Mouse (Mus musculus) cortical plate, adult 2 months (tissue): ENCODE measurements around the gene Mettl21a. TPM values are rescaled to one million over a fixed set of nuclear protein-coding genes. Genes with fewer than 3 reads are reported as not detected.

Experiments used
- H3K27ac ChIP-seq: fragments of 200-500 bp; 2 replicates; pipeline ENCODE4 v1.5.1; 2012; ENCODE audit warnings: low read length, control low read depth, inconsistent platforms; ENCODE audit not compliant: insufficient read depth
- H3K4me1 ChIP-seq: fragments of 200-500 bp; 2 replicates; pipeline ENCODE4 v1.6.1; 2011; ENCODE audit warnings: low read length; ENCODE audit not compliant: control insufficient read depth, insufficient read depth
- H3K4me3 ChIP-seq: fragments of 200-500 bp; 2 replicates; pipeline ENCODE4 v1.5.1; 2011; ENCODE audit warnings: mild to moderate bottlenecking, low read length, control low read depth; ENCODE audit not compliant: insufficient read depth
- CTCF ChIP-seq: fragments of 200-500 bp; IDR thresholded peaks from 2 replicates; pipeline ENCODE4 v1.5.1; 2011; ENCODE audit warnings: mild to moderate bottlenecking, control low read depth, low read length; ENCODE audit not compliant: insufficient read depth; ENCODE audit errors: extremely low read depth
- POLR2A ChIP-seq: fragments of 200-500 bp; IDR thresholded peaks from 2 replicates; pipeline ENCODE4 v1.6.1; 2011; ENCODE audit warnings: mild to moderate bottlenecking, low read length, control low read depth; ENCODE audit not compliant: insufficient read depth; ENCODE audit errors: extremely low read depth
- polyA plus RNA-seq: library from polyadenylated mRNA; depleted of rRNA; stranded (reverse); fragments of >200 nt; gene quantifications from 2 replicates; pipeline ENCODE4 v1.2.3, GENCODE M21; 2012

The Mettl21a gene
- polyA plus RNA-seq, 1 experiment, result 12.8 TPM

DNA sequence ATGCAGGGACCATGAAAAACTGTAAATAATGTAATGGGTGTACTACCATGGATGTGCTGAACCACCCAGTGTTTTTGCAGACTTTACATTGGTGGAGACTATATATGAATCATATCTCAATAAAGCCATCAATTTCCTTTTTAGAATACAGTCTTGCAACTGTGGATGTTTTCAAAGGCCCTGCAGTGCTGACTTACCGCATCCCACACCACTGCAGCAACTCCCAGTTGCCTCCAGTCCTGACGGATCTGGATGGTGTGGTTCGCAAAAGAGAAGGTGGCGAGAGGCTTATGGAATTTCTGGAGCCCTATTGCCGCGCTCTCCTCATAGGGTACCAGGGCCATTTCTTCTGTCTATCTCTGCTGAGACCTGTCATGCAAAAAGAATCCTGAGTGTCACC lies 966 bp downstream of the Mettl21a start:
- Histone ChIP-seq H3K4me1 (peaks cover 8% of the 10 kb centered on the region), H3K4me3 (peak overlapping the region; percentile 87; the same call in 1 of the 2 replicates), H3K27ac (no peak overlapping the region)
- TF ChIP-seq CTCF (no peak), POLR2A (no peak)

DNA sequence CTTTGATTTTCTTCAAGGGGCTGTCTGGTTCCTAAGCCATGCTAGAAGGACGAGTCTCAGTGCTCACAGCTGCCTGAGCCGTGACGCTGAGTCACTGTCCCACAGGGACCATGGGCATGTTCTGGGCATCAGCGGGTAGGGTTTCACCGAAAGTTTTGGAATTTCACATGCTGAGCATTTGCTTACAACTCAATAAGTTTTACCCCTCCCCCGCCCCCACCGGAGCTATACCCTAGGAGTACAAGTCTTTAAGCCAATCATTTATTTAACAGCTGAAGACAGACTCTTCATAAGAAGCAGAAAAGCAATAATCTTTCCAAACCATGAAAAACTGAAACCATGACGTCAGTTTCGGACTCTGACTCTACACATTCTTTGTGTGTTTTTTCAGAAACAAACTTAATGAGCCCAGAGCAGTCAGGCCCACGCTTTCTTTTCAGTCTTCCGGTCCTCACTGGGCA lies 1.5 kb downstream of the Mettl21a start:
- no peak for TF ChIP-seq POLR2A
- no peak for TF ChIP-seq CTCF
- H3K4me1 ChIP-seq, result peaks cover 4% of the 10 kb centered on the region
- no peak overlapping the region for H3K27ac ChIP-seq
- H3K4me3 ChIP-seq, result peak overlapping the region; percentile 87; the same call in 1 of the 2 replicates

DNA sequence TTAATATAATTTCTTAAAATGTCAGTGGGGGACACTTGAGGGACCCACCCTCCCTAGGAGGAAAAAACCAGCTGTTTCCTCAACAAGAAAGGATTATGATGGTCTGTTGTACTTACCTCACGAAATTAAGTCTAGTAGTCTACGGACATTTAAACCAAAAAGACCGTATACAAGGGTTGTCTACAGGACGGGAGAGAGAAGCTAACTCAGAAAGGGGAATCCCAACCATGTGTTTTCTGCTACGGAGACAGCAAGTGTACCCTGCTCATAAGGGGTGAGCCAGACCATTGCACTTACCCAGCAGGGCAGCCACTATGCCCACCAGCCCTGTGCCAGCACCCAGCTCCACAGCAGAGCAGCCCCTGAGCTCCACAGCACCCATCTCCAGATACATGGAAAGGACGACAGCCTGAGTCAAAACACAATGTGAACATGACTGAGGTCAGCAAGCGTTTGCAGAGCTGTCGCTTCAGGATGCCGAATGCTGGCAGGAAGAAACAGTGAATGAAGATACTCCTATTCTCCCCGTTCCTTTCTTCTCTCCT lies 2.2 kb downstream of the Mettl21a start:
- H3K27ac ChIP-seq, result no peak overlapping the region
- TF ChIP-seq CTCF (no peak), POLR2A (no peak)
- no peak overlapping the region for H3K4me3 ChIP-seq

DNA sequence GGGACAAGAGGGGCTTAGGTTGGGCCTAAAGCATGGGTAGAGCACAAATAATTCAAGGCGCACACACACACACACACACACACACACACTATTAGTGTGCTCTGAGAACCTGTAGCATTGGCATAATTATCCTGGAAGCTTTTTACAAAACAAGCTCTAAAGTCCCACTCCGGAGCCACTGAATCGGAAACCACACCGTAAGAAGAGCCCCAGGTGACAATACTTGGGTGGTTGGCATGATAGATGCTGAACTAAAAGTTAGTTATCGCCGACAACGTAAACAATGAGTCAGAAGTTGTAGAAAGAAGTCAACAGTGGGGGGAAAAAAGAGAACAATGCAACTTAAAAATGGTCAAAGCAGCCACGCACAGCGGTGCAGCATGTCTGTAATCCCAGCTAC lies 2.7 kb downstream of the Mettl21a start:
- Histone ChIP-seq H3K27ac (no peak overlapping the region), H3K4me1 (peaks cover 3% of the 10 kb centered on the region), H3K4me3 (no peak overlapping the region)
- TF ChIP-seq CTCF, result no peak
- no peak for TF ChIP-seq POLR2A

More for the DNA sequence above, 2.2 kb downstream of the Mettl21a start:
- peaks cover 3% of the 10 kb centered on the region for H3K4me1 ChIP-seq

DNA sequence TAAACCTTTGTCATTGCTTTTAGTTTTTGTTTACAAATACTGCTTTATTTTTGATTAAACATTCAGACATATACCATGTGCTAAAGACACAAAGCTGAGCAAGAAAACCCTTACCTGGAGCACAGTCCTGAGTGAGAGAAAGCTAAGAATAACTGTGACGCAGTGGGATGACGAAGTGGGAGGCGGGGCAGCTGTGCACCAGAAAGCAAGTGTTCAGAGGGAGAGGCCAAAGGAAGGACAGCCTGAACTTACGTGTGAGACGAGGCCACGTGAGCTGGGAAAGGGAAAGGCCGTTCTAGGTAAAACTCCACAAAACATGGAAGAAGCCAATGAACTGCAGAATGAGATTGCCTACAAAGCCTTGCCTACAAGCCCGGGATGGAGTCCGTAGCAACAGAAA lies 7.1 kb downstream of the Mettl21a start:
- Histone ChIP-seq H3K27ac (no peak overlapping the region), H3K4me3 (no peak overlapping the region), H3K4me1 (peaks cover 3% of the 10 kb centered on the region)
- no peak for TF ChIP-seq CTCF
- TF ChIP-seq POLR2A, result no peak

DNA sequence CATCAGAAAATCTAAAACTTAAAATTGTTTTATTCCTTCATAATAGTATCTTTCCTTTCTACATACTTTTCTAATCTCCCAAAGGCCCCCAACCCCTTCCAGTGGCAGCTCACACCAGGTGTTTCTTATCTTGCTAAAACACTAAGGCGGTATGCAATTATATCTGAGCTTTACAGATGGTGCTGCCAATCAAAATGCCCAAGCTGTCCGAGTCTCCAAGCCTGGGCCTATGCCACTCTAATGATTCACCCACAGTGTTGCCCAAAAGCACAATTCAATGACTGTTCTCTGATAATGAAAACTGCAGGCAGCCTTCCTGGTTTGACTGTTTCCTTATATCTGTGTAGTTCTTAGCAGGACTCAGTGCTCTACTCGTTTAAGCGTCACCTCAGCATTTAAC lies 7.9 kb downstream of the Mettl21a start:
- no peak overlapping the region for H3K4me3 ChIP-seq
- TF ChIP-seq POLR2A (no peak), CTCF (no peak)
- H3K4me1 ChIP-seq, result peaks cover 3% of the 10 kb centered on the region
- H3K27ac ChIP-seq, result no peak overlapping the region

DNA sequence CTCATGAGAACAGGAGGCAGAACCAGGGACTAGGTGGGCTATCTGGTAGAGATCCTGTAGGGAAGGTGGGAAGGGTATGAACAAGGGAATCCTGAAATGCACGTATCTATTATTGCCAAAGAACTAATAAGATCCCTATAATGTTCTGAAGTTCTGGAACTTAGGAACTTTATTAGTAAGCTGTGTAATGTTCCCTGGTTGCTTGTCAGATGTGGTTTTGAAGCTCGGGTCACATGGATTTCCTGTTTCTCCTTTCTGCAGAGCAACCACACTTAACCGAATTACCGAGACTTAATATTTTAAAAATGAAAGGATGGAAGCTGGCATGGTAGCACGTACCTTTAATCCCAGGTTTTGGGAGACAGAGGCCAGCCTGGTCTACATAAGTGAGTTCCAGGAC lies 13.7 kb downstream of the Mettl21a start:
- no peak for TF ChIP-seq POLR2A
- no peak for TF ChIP-seq CTCF
- H3K4me1 ChIP-seq, result no peaks in the 10 kb centered on the region; the same call in 1 of the 2 replicates
- H3K27ac ChIP-seq, result no peak overlapping the region
- H3K4me3 ChIP-seq, result no peak overlapping the region

DNA sequence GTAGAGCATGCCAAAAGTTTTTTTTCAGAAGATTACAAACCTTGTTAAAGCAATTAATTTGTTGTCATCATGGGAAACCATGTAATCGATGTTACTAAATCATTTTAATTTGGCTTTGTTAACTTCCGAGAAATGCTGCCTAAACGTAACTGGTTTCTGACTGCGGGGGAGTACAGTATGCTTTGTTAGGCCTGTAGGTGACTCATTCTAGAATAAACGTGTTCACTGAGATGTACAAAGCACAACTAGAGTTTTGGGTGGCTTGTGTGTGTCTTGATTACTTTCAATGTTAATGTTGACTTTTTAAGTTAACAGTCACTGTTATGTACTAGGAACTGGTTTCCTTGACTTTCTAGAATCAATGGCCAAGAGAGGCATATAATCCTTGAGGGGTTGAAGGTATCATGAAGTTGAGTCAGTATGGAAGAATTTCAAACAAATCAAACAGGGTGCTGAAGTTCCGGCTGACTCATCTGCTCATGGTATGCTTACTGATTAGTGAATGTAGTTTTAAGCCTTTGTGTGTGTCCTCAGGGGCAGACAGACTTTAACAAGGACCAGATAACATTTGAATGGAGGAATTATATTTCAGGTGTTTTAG lies 15.7 kb downstream of the Mettl21a start:
- H3K27ac ChIP-seq, result no peak overlapping the region
- no peak overlapping the region for H3K4me3 ChIP-seq
- TF ChIP-seq CTCF, result no peak
- TF ChIP-seq POLR2A, result no peak
- no peaks in the 10 kb centered on the region; the same call in 1 of the 2 replicates for H3K4me1 ChIP-seq

DNA sequence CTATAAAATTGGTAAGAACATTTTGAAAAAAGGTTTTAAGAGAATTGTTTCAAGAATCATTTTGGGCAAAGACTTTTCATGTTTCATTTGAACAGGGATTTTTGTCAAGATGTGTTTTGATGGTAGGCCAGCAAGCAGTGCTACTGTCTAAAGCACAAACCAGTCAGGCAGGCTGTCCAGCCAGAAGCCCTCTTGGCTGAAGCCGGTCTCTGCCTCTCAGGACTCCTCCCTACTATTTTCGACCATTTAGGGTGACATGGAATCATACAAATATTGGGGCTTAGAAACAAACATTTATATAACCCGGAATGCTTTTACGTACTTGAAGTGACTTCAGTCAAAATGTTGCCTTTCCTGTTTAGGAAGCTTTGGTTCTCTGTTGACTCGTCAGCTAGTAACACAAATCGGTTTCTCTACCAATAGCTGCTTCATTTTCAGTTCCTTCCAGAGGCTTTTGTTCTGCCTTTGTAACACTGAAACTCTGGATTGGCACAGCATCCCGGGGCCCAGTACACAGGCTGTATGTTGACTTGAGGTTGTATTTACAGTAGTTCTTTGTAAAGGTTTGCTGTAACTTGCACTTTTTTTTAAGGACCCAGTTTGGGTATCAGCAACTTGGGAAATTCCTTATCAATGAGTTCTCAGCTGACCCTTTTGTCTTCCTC lies 16.5 kb downstream of the Mettl21a start:
- no peak overlapping the region for H3K27ac ChIP-seq
- no peak overlapping the region for H3K4me3 ChIP-seq
- TF ChIP-seq CTCF (no peak), POLR2A (no peak)
- no peaks in the 10 kb centered on the region; the same call in 1 of the 2 replicates for H3K4me1 ChIP-seq

DNA sequence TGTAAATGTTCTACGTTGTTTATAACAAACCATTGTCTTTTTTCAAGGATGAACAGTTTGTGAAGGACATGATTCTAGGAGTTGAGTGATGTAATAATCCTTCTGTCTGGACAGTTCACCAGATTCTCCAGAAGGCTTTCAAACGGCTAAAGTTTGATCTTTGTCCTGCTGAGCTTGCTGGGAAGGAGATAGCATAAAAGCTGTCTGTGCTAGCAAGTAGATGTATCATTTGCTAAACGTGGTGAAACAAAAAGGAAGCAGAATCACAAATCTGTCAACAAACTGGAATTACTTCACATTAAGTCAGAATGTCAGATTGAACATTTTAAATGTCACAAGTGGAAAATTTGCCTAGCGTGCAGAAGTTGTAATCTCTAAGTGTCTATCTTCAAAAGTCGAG lies 18.1 kb downstream of the Mettl21a start:
- H3K4me3 ChIP-seq, result no peak overlapping the region
- TF ChIP-seq POLR2A (no peak), CTCF (no peak)
- no peak overlapping the region for H3K27ac ChIP-seq
- no peaks in the 10 kb centered on the region for H3K4me1 ChIP-seq
